ENCODE assay signal across 12 mouse cellular contexts in the genomic region with DNA sequence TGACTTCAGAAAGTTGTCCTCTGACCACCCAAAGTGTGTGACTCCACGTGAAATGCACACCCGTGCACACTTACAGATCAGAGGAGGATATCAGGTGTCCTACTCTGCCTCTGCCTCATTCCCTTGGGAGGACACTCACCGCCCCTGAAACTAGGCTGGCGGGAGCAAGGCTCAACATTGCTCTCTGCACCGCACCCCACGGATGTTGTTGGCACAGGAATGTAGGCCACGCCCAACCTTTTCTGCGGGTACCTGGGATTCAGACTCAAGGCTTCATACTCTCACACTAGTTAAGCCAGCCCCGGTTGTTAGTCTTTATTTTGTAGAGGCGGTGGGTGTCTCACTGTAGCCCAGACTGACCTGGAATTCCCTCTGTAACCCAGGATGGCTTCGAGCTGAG. TPM values are rescaled to one million over a fixed set of nuclear protein-coding genes. Genes with fewer than 3 reads are reported as not detected.
DNase-seq lines count a peak whose midpoint lies in the region; ATAC-seq and TF ChIP-seq lines count a peak whose summit lies in the region.
"Had no signal": no experiment of that assay in that cellular context is flagged by ENCODE, and none has a peak within 500 bp of the region (broad histone marks: within the 10 kb centered on the region; RNA-seq: fewer than 3 reads in every experiment).

No protein-coding gene starts in this region.

- no peak for ATAC-seq in kidney, embryonic 16.5 days (ENCODE audit: low FRiP score, low TSS enrichment)
- ATAC-seq in neural tube, embryonic 15.5 days (ENCODE audit: low FRiP score): no peak
- ATAC-seq: midbrain, embryonic 15.5 days had no signal

- intact Hi-C loops in gastrocnemius, adult 2 months (cut with DNase I): no loop called here
- intact Hi-C loops in gastrocnemius, postnatal 14 days (cut with DNase I; ENCODE audit: low total_unique reads): no loop called here

- no peak overlapping the region for H3K4me3 ChIP-seq in gastrocnemius, adult 2 months
- H3K4me3 ChIP-seq in kidney, embryonic 16.5 days (ENCODE audit: low read length): no peak overlapping the region
- no peak overlapping the region; a peak in 1 of 4 replicates for H3K4me3 ChIP-seq in ES-E14 (ENCODE audit: insufficient read depth in 1 of 2, low read depth in 1 of 2, low read length in 2 of 2, poor library complexity in 1 of 2, severe bottlenecking in 1 of 2)
- no peak overlapping the region for H3K4me3 ChIP-seq in neural tube, embryonic 15.5 days (replicated peaks)
- H3K4me3 ChIP-seq: midbrain, embryonic 15.5 days had no signal

- WGBS in kidney, embryonic 16.5 days: 42% methylated on average over 11 of the region's 11 CpGs
- 77% methylated on average over 11 of the region's 11 CpGs for WGBS in neural tube, embryonic 15.5 days

- peak overlapping the region; percentile 92 for H3K27ac ChIP-seq in gastrocnemius, adult 2 months
- no peak overlapping the region for H3K27ac ChIP-seq in kidney, embryonic 16.5 days (ENCODE audit: low read length)
- H3K27ac ChIP-seq in ES-E14 (ENCODE audit: insufficient read depth, low read depth, low read length, poor library complexity, severe bottlenecking): no peak overlapping the region
- H3K27ac ChIP-seq in neural tube, embryonic 15.5 days (replicated peaks): no peak overlapping the region
- H3K27ac ChIP-seq: macrophage had no signal

- no peak for TF ChIP-seq CTCF in gastrocnemius, adult 2 months (IDR thresholded peaks at IDR 0.05)

- no peak for DNase-seq in gastrocnemius, adult 2 months
- DNase-seq in gastrocnemius, postnatal 14 days: no peak
- DNase-seq in kidney, postnatal 10 days: peak; percentile 51
- DNase-seq in ES-E14 (ENCODE audit: low read depth, low spot score): no peak
- peak; percentile 56 to 64 for DNase-seq in kidney, postnatal 36 days
- no peak for DNase-seq in right cerebral cortex, postnatal 25 days
- DNase-seq: cerebellum, postnatal 14 days; liver had no signal

- no peak overlapping the region for H3K9ac ChIP-seq in kidney, embryonic 16.5 days (replicated peaks; ENCODE audit: low read length)
- H3K9ac ChIP-seq in ES-E14 (ENCODE audit: insufficient read depth, low read depth, low read length, poor library complexity, severe bottlenecking): peak overlapping the region; percentile 0; the same call in 1 of the 2 replicates
- no peak overlapping the region for H3K9ac ChIP-seq in neural tube, embryonic 15.5 days (replicated peaks)
- H3K9ac ChIP-seq: midbrain, embryonic 15.5 days had no signal

- in situ Hi-C loops in ES-E14 (cut with MboI; ENCODE audit: low sequenced_read_pairs in 2 of 2, unreplicated experiment in 2 of 2): no loop called here

- H3K36me3 ChIP-seq in kidney, embryonic 16.5 days (ENCODE audit: insufficient read depth, low read length): no peaks in the 10 kb centered on the region
- H3K36me3 ChIP-seq in ES-E14 (ENCODE audit: control insufficient read depth, insufficient read depth, low read length, poor library complexity, severe bottlenecking): no peaks in the 10 kb centered on the region
- no peaks in the 10 kb centered on the region for H3K36me3 ChIP-seq in neural tube, embryonic 15.5 days
- H3K36me3 ChIP-seq: midbrain, embryonic 15.5 days had no signal

- H3K27me3 ChIP-seq in kidney, embryonic 16.5 days (ENCODE audit: insufficient read depth, low read length): no peaks in the 10 kb centered on the region
- no peaks in the 10 kb centered on the region for H3K27me3 ChIP-seq in neural tube, embryonic 15.5 days (replicated peaks)
- H3K27me3 ChIP-seq: midbrain, embryonic 15.5 days had no signal

- peaks cover 40% of the 10 kb centered on the region for H3K4me1 ChIP-seq in kidney, embryonic 16.5 days (ENCODE audit: insufficient read depth, low read length)
- peaks cover 11 to 27% of the 10 kb centered on the region in 2 experiments for H3K4me1 ChIP-seq in ES-E14 (ENCODE audit: control insufficient read depth in 2 of 2, insufficient read depth in 2 of 2, low read length in 2 of 2, poor library complexity in 1 of 2)
- peaks cover 20% of the 10 kb centered on the region for H3K4me1 ChIP-seq in neural tube, embryonic 15.5 days

- H3K4me2 ChIP-seq in kidney, embryonic 16.5 days (replicated peaks; ENCODE audit: low read depth, low read length): no peak overlapping the region
- H3K4me2 ChIP-seq in neural tube, embryonic 15.5 days: no peak overlapping the region
- H3K4me2 ChIP-seq: midbrain, embryonic 15.5 days had no signal

- H3K9me3 ChIP-seq in kidney, embryonic 16.5 days (ENCODE audit: low read length): no peaks in the 10 kb centered on the region
- H3K9me3 ChIP-seq in ES-E14 (ENCODE audit: control insufficient read depth, insufficient read depth, low read depth, low read length): no peaks in the 10 kb centered on the region
- H3K9me3 ChIP-seq in neural tube, embryonic 15.5 days (replicated peaks): no peaks in the 10 kb centered on the region
- H3K9me3 ChIP-seq: midbrain, embryonic 15.5 days had no signal

TF ChIP-seq in ES-E14, 5 proteins besides CTCF, POLR2A, EP300 and RAD21:
- no peak for TF ChIP-seq CHD2 (IDR thresholded peaks at IDR 0.05; ENCODE audit: low read depth, low read length)
- TF ChIP-seq MAFK (IDR thresholded peaks at IDR 0.05; ENCODE audit: insufficient read depth, low read depth, low read length): no peak
- no peak for TF ChIP-seq ZNF384 (IDR thresholded peaks at IDR 0.05; ENCODE audit: low read depth, low read length)
- TF ChIP-seq ZC3H11A (IDR thresholded peaks at IDR 0.05; ENCODE audit: borderline replicate concordance, low read depth, low read length): no peak
- no peak for TF ChIP-seq HCFC1 (IDR thresholded peaks at IDR 0.05; ENCODE audit: borderline replicate concordance, insufficient read depth, low read length)

RNA-seq across cellular contexts. Expression of a gene that starts 44.6 kb away (rescaled TPM):
- total RNA-seq in gastrocnemius, adult 2 months (2021): 10 to 100 TPM; 40.7 to 48.4 TPM
- total RNA-seq in gastrocnemius, postnatal 14 days (2021): 10 to 100 TPM; 36.7 to 38.2 TPM
- polyA plus RNA-seq in kidney, embryonic 16.5 days (2015; fragmentation: Nextera tagmentation; extraction: Ambion mirVana): 45.3 and 59.0 TPM in 2 replicates
- 46.6 and 70.8 TPM in 2 replicates for total RNA-seq in ES-E14 (2012; rRNA removed)
- polyA plus RNA-seq in neural tube, embryonic 15.5 days (2015; fragmentation: Nextera tagmentation; extraction: Ambion mirVana): 31.2 and 39.3 TPM in 2 replicates

Comparison
In these comparisons a context has a peak if more than half of its experiments do, and no peak if none do; other contexts are left out.
1. DNase-seq: peak in kidney, postnatal 10 days (single experiment) and kidney, postnatal 36 days (2 of 2); none in gastrocnemius, adult 2 months (single experiment), gastrocnemius, postnatal 14 days (single experiment), ES-E14 (single experiment) and right cerebral cortex, postnatal 25 days (single experiment).